Mouse (Mus musculus) retina, postnatal 7 days (tissue): ENCODE measurements at regions not wholly inside any gene's neighbourhood (a gene's known extent, or its start where the extent isn't known, plus 50 kb on each side); places are given as distances from the start of the nearest gene placed in this dataset.

ENCODE experiments used
- DNase-seq: peaks from one replicate; pipeline ENCODE4 v3.0.0-alpha.2; 2012; ENCODE audit warnings: low read depth, low spot score

DNA sequence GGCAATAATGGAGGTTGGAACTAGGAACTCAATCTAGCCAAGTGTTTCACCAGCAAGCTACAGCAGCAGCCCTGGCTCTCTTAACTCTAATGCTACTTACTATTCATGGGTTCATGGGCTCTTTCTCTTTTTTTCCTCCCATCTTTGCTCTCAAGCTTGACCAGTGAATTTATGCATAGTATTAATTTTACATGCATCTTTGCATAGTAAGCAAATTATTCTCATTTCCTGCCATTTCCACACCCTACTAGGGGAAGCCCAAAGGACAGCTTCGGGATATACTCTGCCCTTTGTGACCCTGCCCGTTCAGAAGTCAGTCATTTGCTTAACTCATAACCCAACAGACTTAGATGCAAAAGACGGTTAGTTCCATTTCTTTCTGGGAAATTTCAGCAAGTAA lies 153.2 kb downstream of the Qrsl1 start:
- no peak for DNase-seq

DNA sequence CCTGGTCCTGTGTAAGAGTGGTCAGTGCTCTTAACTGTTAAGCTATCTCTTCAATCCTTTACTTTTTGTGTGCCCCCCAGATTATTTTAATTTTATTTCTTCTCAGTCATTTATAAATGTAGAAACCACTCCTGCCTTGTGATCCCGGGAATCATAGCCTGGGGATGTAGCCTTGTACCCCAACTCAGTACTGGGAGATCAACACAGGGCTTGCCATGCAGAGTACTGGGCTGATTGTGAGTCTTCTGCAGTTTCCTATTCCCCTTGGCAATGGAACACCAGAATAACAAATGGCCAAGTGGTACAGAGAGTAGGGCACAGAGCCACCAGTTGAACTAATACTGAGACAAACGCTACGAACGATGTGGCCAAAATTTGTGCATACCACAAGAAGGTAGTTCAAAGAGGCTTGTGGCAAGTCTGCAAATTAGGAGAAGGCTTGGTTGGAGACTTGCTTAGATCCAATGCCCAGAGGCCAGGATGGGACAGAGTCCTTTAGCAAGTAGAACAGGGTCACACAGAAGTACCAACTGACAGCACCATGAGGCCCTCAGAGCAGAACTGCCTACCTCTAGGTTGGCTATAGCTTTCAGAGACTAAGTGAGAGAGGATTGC lies 151.9 kb downstream of the Qrsl1 start:
- DNase-seq = no peak

DNA sequence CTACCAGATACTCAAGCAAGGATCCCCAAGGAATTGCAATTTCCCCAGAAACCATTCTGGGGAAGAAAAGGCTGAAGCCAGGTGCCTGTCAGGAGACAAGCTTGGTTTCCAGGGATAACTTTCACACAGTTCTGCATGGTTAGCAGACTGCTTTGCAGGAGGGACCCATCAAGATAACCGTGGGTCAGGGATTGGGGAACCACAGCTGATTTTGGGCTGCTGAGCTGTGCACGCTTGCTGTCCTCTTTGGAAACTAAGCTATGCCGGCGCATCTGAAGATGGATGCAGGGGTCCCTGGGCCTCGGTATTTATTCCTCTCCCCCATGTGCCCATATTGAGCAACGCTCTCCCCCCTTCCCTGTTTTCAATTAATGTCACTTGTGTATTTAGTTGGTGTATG lies 151.1 kb downstream of the Qrsl1 start:
- DNase-seq = no peak

DNA sequence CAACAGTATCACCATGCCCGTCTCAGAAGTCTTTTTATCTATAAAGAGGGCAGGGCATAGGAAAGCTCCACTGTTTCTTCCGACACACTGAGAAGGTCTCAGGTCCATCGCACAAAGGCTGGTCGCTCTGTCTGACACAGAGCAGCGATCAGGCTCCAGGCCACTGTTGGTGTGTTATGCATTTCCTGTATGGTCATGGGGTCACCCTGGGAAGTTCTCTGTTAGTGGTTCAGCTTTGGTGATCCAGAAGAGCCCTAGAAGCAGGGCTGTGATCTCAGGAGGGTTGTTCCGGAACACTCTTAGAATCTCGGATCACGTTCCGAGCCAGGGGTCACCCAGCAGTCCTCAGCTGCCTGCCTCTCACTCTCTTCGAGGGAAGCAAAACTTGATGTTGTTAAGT lies 150.7 kb downstream of the Qrsl1 start:
- no peak for DNase-seq

DNA sequence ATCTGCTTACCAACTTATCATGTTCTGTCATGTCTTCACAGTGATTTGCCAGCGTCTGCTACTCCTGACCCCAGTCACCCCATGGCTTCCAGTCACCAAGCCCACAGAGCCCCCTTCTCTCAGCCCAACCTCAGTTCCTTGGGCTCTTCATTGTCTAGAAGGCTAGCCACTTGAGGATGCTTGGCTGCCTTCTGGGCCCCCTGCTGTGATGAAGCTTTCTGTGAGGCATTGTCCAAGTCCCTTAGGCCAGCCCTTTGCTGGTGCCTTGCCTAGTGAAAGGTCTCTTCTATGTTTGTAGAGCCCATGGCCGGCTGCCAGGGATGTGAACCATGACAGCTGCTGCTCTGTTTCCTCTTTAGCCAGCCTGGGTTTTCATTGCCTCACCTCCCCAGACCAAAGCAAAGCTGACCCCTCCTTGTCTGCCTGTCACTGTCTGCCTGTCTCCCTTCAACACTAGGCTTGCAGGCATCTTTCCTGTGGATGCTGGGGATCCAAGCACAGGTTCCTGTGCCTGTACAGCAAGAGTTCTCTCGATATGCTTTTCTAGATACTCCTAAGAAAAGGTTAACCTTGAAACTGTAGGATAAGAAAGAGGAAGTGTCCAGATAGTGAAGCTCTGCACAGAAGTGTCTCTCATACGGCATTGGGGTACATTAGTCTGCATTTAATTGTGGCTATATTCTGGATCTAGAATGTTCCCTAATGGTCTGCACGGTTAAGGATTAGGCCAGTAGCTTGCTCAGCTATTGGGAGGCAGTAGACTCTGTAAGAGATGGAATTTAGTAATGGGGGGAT lies 149.5 kb downstream of the Qrsl1 start:
- no peak for DNase-seq

DNA sequence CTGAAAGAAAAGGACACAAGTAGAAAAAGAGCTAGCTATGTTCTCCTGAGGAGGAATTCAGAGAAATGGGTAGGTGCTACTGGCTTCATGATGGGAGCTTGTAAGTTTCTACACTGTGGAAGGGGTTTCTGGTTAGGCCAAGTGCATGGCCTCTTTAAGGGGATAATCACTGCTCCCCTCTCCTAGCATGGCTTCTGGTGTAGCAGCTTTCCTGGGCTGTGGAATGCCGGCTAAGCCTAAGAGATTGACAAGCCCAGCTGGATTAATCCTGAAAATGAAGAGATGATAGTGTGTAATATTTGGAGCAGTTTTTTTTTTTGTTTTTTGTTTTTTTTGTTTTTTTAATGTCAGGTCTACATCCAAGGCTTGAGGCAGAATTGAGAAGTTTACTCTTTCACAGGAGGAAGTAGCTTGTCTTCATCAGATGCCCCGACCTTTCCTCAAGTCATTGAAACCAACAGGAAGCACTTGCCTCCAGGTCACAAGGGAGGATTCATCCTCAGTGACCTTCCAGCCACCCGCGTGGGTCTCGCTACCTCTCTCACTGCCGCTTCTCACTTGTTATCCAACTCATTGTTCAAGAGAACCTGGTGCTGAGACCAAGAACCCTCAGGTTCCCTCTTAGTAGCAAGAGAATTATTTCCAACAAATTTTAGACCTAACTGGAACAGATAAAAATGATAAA lies 144.5 kb downstream of the Qrsl1 start:
- no peak for DNase-seq

DNA sequence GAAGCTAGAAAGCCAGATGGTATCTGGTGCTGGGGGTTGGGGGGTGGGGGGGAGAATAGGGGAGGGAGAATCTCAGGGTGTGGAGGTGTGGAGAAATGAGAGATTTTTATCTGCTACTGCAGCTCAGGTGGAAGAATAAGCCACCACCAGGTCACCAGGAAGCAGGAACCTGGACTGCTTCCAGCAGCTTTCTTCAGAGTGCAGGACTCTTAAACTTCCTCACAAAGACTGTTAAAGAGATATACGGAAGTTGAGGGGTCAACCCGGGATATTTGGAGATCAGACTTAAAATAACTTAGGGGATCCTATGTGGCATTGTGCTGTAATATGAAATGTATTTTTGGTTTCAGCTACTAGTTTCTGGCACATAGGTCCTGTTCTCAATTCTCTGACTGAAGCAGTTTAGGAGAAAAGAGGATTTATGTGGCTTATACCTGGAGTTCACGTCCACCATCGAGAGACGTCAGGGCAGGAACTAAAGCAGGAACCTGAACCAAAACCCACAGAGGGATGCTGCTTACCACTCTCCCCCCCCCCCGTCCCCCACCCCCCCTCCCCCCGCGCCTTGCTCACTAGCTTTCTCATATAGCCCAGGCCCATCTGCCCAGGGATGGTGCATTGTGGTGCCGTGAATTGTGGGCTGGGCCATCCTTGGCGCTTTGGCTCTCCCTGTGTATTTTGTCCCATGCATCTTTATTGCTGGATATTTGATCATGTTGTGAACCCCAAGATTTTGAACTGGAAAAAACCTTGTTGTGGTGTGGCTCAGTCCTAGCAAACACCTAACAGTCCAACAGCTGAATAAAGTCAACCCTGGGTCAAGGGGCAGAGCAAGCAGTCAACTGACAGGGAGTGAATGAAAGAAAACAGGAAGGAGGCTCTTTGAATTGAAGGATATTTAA lies 143.2 kb downstream of the Qrsl1 start:
- no peak for DNase-seq

DNA sequence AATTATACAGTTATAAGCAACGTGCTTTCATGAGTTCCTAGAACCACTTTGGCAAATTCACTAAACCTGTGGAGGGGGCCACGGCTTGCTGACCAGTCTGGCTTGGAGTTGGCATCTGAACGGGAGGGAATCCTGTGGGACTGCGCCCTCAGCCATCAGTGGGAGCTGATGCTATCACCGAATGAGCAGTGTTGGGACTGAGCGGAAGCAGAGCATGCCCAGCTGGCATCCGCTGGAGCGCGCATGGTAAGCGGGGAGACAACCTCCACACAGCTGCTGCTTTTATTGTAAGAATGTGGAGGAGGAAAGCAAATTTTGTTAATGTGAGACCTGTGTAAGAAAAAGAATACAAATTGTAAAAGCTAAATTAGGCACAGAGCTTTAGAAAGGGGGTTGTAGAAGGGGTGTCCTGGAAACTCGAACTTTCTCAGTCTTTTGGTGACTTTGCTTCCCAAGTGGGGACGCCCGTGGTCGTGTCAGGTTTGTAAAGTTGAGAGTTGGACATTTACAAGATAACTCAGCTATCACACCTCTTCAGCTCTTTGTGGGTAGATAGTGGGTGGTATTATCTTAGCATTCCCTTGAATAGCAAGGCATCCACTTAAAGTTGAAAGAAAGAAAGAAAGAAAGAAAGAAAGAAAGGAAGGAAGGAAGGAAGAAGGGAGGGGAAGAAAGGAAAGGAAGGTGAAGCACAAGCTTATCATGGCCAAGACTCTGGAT lies 142.2 kb downstream of the Qrsl1 start:
- DNase-seq = no peak

DNA sequence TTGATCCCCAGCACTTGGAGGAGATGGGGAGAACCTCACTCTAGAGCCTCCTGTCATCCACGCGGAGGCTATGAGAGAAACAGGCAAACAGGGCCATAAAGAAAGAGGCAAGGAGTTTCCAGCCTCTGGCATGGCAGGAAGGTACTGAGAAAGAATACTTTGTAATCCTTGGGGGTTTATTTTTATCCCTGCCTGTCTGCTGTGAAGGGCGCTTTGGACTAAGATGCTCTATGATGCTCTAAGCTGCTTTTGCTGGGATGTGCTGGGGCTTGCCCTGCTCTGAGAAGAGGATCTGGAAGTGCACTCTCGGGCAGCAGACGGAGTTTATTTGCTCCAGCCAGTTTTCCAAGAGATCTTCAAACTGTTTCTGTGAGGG lies 141.7 kb downstream of the Qrsl1 start:
- no peak for DNase-seq

DNA sequence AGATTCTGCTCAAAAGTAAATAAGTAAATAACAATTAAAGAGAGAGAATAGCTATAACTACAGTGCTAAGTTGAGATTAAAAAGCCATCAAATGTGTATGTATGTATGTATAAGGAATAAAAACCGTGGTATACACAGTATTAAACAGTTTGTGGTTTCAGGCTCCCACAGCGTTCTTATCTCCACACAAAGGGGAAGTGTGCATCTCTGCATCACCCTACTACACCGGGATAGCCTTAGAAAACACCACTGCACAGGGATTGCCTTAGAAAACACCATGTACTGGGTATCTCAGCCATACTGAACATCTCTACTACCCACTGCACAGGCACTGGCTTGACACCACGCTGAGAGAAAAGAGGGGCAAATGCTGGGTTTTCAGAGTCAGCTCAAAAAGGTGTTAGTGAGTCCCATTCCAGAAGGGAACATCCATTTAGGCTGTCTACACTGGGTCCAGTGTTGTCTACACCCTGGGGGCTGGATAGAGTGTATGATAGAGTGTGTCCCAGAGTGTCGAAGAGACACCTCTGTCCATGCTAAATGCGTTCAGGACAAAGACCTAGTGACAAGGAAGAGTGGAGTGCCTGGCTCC lies 139.5 kb downstream of the Qrsl1 start:
- no peak for DNase-seq

DNA sequence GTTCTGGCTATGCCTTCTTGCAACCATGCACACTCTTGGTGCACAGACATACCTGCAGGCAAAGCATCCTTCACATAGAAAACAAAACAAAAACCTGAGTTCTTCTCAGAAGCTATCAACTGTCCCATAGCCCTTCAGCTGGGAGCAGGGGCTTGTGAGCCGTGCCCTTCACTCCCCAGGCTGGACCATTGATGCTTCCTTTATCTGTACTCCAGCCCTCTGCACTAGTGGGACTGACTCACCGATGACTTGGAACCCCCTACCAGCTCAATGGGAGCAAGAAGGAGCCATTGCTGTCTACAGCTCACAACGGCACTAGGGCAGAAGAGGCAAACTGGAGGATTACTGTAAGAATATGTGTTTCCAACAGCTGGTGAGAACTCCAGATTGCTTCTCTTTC lies 137.0 kb downstream of the Qrsl1 start:
- DNase-seq = no peak

DNA sequence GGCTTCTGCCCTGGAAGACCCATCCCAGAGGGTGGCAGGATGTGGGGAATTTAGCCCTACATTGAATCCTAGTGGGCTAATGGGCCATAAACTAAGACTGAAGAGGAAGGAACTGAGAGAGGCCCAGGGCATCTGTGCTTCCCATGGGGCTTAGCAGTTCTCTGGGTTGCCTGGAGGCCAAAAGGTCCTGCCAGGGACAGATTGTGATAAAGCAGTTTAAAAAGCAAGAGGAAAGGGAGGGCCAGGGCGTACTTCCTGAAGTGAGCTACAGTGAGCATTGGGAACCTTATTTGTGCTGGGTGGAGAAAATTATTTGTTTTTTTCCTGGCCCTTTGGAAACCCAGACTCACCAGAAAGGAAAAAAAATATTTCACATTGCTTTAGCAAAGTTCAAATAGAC lies 136.3 kb downstream of the Qrsl1 start:
- DNase-seq = no peak

DNA sequence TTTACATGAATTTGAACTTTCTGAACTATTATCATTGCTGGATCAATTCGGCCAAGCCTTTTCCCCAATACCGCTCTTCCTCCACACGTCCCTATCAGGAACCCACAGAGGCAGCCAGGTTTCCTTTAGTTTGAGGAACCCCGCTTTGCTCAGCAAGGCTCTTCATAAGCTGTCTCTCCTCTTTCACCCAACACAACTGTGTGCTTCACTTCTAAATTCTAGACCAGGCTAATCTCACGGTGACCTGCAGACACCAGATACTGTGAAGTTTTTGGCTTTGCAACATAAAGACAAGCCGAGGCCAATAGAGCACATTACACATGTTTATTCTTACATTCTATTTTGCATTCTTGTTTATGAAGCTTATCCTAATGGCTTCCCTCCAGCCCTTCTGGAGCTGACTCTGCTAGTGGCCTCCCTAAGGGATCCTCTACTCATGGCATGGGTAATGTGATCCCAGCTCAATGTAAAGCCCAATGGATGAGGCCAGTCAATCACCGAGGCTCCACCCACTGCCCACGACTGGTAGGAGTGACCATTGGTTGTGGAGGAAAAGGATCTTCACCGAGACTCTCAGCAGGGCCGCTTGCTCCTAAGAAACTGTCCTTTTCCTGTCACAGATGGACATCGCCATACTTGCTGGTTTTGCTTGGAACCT lies 135.6 kb downstream of the Qrsl1 start:
- DNase-seq = no peak

DNA sequence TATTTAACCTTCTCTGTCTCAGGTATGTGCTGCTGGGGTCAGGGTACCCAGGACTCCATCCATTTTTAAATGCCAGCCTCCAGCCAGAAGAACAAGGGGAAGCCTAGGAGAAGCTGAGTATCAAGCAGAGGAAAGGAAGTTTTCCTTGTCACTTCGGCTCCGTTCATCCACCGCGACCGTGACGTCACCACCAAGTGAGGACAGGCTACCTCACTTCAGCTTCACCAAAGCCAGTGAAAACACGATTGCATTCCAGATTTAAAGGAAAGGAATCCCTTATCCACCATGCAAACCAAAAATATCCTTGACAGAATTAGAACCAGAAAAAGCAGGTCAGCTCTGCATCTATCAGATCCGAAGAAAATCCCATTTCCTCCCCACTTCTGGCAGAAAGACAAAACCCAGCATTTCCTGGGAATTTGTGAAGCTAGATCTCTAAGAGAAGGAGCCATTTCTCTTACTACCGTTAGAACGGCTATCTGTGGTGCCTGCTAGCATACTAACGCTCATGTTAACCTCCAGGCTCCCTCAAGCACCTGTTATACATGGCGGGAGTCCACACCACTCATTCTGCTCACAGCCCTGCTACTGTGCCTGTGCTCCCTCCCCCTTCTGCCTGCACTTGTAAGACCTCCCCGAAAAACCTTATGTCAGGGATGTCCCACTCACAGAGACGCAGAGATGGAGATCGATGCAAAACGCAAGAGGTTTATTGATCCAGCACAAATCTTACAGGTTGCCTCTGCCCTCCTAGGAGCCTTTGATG lies 133.4 kb downstream of the Qrsl1 start:
- no peak for DNase-seq

DNA sequence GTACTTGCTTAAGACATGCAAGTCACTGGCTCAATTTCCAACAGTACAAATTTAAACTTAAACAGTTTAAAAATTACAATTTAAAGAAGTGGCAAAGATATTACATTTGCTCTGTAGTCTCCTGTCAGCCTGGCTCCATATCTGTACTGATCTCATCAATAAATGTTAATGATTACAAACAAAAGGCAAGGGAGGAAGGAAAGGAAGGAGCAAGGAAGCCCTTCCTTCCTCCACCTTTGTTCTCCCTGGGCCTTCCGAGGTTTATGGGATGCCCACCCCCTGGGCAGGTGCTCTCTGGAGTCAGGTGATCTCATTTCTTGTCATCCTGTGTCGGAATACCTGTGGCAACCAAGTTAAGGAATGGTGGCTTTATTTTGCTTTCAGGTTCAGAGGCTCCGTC lies 132.5 kb downstream of the Qrsl1 start:
- DNase-seq = no peak

DNA sequence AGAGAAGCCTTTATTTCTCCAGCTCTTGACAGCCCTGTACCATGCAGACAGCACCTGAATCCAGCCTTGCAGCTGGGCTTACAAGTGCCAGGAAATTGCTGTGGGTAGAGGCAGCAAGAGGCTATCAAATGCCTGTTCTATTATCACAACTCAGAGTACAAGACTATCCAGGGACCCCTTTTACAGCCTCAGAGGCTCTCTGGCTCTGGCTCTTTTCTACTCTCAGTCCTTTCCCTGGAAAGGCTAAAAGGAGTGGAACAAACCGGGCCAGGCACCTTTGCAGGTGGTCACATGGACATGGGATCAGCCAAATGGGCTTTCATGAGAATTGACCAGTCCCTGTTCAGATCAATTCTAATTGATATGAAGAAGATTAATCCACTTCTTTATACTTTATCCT lies 125.7 kb downstream of the Qrsl1 start:
- DNase-seq = no peak

DNA sequence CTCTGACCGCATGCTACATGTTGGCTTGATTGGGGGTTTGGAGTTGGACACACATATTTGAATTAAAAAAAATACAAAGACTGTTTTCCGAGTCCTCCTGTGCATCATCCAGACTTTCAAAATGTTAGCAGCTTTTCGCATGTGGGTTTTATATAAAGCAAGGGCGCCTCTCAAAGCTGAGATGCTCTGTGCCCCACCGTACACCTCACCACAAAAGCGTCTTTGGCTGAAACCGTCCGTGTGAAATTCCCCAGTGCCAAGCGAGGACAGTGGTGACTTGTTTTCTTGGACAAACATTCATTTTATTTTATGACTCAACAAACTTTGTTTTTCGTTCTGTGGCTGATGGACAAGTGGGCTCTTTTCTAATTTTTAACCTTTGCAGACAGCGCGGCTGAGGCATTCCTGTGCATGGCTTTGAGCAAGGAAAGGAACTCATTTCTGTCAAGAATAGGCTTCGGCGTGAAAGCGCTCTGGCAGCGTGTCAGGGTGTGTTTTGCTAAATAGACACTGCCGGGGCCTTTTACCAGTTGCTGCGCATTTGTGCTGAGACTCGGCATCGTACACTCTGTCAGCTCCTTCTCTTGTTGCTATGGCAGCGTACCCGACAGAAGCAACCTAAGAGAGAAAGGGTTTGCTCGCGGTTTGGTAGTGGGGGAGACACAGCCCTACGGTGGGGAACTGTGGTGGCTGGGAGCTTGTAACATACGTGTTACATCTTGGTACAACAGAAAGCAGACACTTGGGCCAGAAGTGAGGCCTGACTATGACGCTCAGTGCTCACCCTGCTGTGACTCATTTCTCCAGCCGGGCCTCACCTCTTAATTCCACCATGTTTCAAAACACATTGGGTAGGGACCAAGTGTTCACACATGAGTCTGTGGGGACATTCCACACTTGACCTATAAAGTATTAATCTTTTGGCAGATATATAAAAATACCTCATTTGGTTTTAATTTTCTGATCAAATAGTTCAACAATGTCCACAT lies 123.6 kb downstream of the Qrsl1 start:
- DNase-seq = no peak

DNA sequence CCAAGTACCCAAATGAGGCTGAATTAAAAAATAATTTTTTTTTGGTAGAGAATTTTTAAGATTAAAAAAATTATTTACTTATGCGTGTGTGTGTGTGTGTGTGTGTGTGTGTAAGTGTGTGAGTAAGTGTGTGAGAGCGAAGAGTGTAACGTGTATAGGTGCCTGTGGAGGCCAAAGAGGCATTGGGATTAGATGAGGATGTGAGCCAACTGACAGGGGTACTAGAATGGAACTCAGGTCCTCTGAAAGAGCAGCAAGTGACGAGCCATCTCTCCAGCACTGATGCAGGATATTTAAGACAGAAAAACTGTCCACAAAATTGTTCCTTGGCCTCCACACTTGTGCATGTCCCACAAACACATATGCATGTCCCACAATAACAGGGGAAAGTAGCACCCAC lies 121.0 kb downstream of the Qrsl1 start:
- DNase-seq = no peak
